Mouse (Mus musculus): ENCODE results near the gene Dock1. TPM values are rescaled to one million over a fixed set of nuclear protein-coding genes. Genes with fewer than 3 reads are reported as not detected.

Dock1 gene
- total RNA-seq, 2 experiments from 2014 or later: 14.6 to 15.4 TPM

- DNase-seq: no peak
- intact Hi-C loops (cut with DNase I; ENCODE audit: low total_unique reads): no loop called here
Measured at GRCm38 (mm10) chr7:134931886-134932285, 261.4 kb downstream of the Dock1 start.

GRCm38 (mm10) chr7:134937471-134937926 lies 267.0 kb downstream of the Dock1 start:
- DNase-seq: no peak
- intact Hi-C loops (cut with DNase I; ENCODE audit: low total_unique reads): no loop called here

GRCm38 (mm10) chr7:134937927-134938609 lies 267.6 kb downstream of the Dock1 start, which contains the start of gene Fam196a:
Gene Fam196a (minus strand): TSS chr7:134938430.
- intact Hi-C loops (cut with DNase I; ENCODE audit: low total_unique reads): no loop called here
- DNase-seq: peak; percentile 40

- no peak for DNase-seq
- intact Hi-C loops (cut with DNase I; ENCODE audit: low total_unique reads): no loop called here
Measured at GRCm38 (mm10) chr7:134941891-134942290, 271.4 kb downstream of the Dock1 start.

GRCm38 (mm10) chr7:134943063-134943462 lies 272.6 kb downstream of the Dock1 start:
- DNase-seq: no peak

GRCm38 (mm10) chr7:134943701-134944100 lies 273.2 kb downstream of the Dock1 start:
- intact Hi-C loops (cut with DNase I; ENCODE audit: low total_unique reads): no loop called here
- no peak for DNase-seq

More at GRCm38 (mm10) chr7:134943063-134943462, 272.6 kb downstream of the Dock1 start:
- intact Hi-C loops (cut with DNase I; ENCODE audit: low total_unique reads): no loop called here

- DNase-seq: no peak
Measured at GRCm38 (mm10) chr7:134945925-134946716, 275.7 kb downstream of the Dock1 start.

GRCm38 (mm10) chr7:134959086-134959485 lies 288.6 kb downstream of the Dock1 start:
- intact Hi-C loops (cut with DNase I; ENCODE audit: low total_unique reads): loop anchor here (10.0 kb wide), 1 partner anchor 206 kb away; no protein-coding TSS in a partner anchor

More at GRCm38 (mm10) chr7:134945925-134946716, 275.7 kb downstream of the Dock1 start:
- intact Hi-C loops (cut with DNase I; ENCODE audit: low total_unique reads): no loop called here

GRCm38 (mm10) chr7:134960871-134961270 lies 290.4 kb downstream of the Dock1 start:
- intact Hi-C loops (cut with DNase I; ENCODE audit: low total_unique reads): no loop called here
- DNase-seq: no peak

More at GRCm38 (mm10) chr7:134959086-134959485, 288.6 kb downstream of the Dock1 start:
- DNase-seq: no peak

GRCm38 (mm10) chr7:134961608-134962007 lies 291.2 kb downstream of the Dock1 start:
- no peak for DNase-seq
- intact Hi-C loops (cut with DNase I; ENCODE audit: low total_unique reads): no loop called here

GRCm38 (mm10) chr7:134990244-134990643 lies 319.8 kb downstream of the Dock1 start:
- intact Hi-C loops (cut with DNase I; ENCODE audit: low total_unique reads): no loop called here
- DNase-seq: no peak

- intact Hi-C loops (cut with DNase I; ENCODE audit: low total_unique reads): no loop called here
- no peak for DNase-seq
Measured at GRCm38 (mm10) chr7:134990911-134991310, 320.5 kb downstream of the Dock1 start.

- intact Hi-C loops (cut with DNase I; ENCODE audit: low total_unique reads): no loop called here
- DNase-seq: no peak
Measured at GRCm38 (mm10) chr7:134994983-134995382, 324.5 kb downstream of the Dock1 start.

- DNase-seq: no peak
- intact Hi-C loops (cut with DNase I; ENCODE audit: low total_unique reads): no loop called here
Measured at GRCm38 (mm10) chr7:135002216-135002615, 331.8 kb downstream of the Dock1 start.

GRCm38 (mm10) chr7:135002891-135003290 lies 332.4 kb downstream of the Dock1 start:
- DNase-seq: no peak
- intact Hi-C loops (cut with DNase I; ENCODE audit: low total_unique reads): no loop called here

- intact Hi-C loops (cut with DNase I; ENCODE audit: low total_unique reads): no loop called here
Measured at GRCm38 (mm10) chr7:135005964-135006560, 335.6 kb downstream of the Dock1 start.

GRCm38 (mm10) chr7:135008021-135008420 lies 337.6 kb downstream of the Dock1 start:
- no peak for DNase-seq
- intact Hi-C loops (cut with DNase I; ENCODE audit: low total_unique reads): no loop called here

More at GRCm38 (mm10) chr7:135005964-135006560, 335.6 kb downstream of the Dock1 start:
- DNase-seq: no peak

- intact Hi-C loops (cut with DNase I; ENCODE audit: low total_unique reads): no loop called here
- DNase-seq: no peak
Measured at GRCm38 (mm10) chr7:135010997-135011396, 340.5 kb downstream of the Dock1 start.

- intact Hi-C loops (cut with DNase I; ENCODE audit: low total_unique reads): no loop called here
Measured at GRCm38 (mm10) chr7:135017531-135017930, 347.1 kb downstream of the Dock1 start.

GRCm38 (mm10) chr7:135020762-135021161 lies 350.3 kb downstream of the Dock1 start:
- DNase-seq: no peak
- intact Hi-C loops (cut with DNase I; ENCODE audit: low total_unique reads): no loop called here

More at GRCm38 (mm10) chr7:135017531-135017930, 347.1 kb downstream of the Dock1 start:
- no peak for DNase-seq

Measured in gastrocnemius, postnatal 14 days (tissue).